Mouse (Mus musculus) C2C12 (cell line): ENCODE measurements around the gene Lin37. TPM values are rescaled to one million over a fixed set of nuclear protein-coding genes. Genes with fewer than 3 reads are reported as not detected.

Experiments used
- H3K27me3 ChIP-seq: one replicate; pipeline ENCODE4 v1.6.1; 2011; ENCODE audit not compliant: control insufficient read depth, insufficient read depth, insufficient read length
- H3K36me3 ChIP-seq: one replicate; pipeline ENCODE4 v1.6.1; 2011; ENCODE audit not compliant: control insufficient read depth, insufficient read depth
- H3K4me3 ChIP-seq: one replicate; pipeline ENCODE4 v1.5.1; 2011; ENCODE audit warnings: mild to moderate bottlenecking, control low read depth; ENCODE audit not compliant: poor library complexity, insufficient read depth, severe bottlenecking
- H3K79me2 ChIP-seq: one replicate; pipeline ENCODE4 v1.6.1; 2011; ENCODE audit not compliant: control insufficient read depth, insufficient read depth
- H3K79me3 ChIP-seq: one replicate; pipeline ENCODE4 v1.6.1; 2011; ENCODE audit warnings: low read depth, control low read depth
- H3ac ChIP-seq: one replicate; pipeline ENCODE3; 2011; ENCODE audit warnings: low read depth; ENCODE audit not compliant: control insufficient read depth, insufficient read length
- CEBPB ChIP-seq: IDR thresholded peaks from one replicate; pipeline ENCODE4 v1.6.1; 2011; ENCODE audit warnings: low read depth, mild to moderate bottlenecking, control low read depth, moderate library complexity
- CTCF ChIP-seq: IDR thresholded peaks from one replicate; pipeline ENCODE4 v1.5.1; 2011; ENCODE audit not compliant: control insufficient read depth, insufficient read depth, insufficient read length
- FOSL1 ChIP-seq: IDR thresholded peaks from one replicate; pipeline ENCODE4 v1.8.0; 2011; ENCODE audit warnings: mild to moderate bottlenecking, low read length; ENCODE audit not compliant: poor library complexity, insufficient read depth, severe bottlenecking
- MAX ChIP-seq: IDR thresholded peaks from one replicate; pipeline ENCODE4 v1.6.1; 2011; ENCODE audit warnings: mild to moderate bottlenecking, control low read depth
- MYOD1 ChIP-seq: IDR thresholded peaks from one replicate; pipeline ENCODE4 v1.6.1; 2011; ENCODE audit warnings: low read depth; ENCODE audit not compliant: control insufficient read depth, insufficient read length
- MYOG ChIP-seq: IDR thresholded peaks from one replicate; pipeline ENCODE4 v1.6.1; 2011; ENCODE audit not compliant: control insufficient read depth, insufficient read length; ENCODE audit errors: extremely low read depth
- USF1 ChIP-seq: IDR thresholded peaks from one replicate; pipeline ENCODE4 v1.6.1; 2011; ENCODE audit warnings: low read depth, mild to moderate bottlenecking, control low read depth, moderate library complexity
- polyA plus RNA-seq: library from polyadenylated mRNA; unstranded; fragments of >200 nt; fragmentation: generic; extraction: Trizol; gene quantifications from one replicate; pipeline ENCODE4 v1.2.1, GENCODE M21; 2012; ENCODE audit warnings: missing spikeins

The Lin37 gene
- polyA plus RNA-seq, 1 experiment = 38.4 TPM

GRCm38 (mm10) chr7:30566033-30566432 is 6.4 kb upstream of the Lin37 start:
- Histone ChIP-seq H3K79me3 (peaks cover 2% of the 10 kb centered on the region), H3K27me3 (no peaks in the 10 kb centered on the region), H3ac (no peak overlapping the region), H3K4me3 (no peak overlapping the region), H3K36me3 (peaks cover 14% of the 10 kb centered on the region), H3K79me2 (peaks cover 28% of the 10 kb centered on the region)
- TF ChIP-seq USF1 = no peak
- TF ChIP-seq MAX = no peak
- no peak for TF ChIP-seq MYOD1
- TF ChIP-seq FOSL1 = no peak
- no peak for TF ChIP-seq CEBPB
- no peak for TF ChIP-seq CTCF
- no peak for TF ChIP-seq MYOG

- Histone ChIP-seq H3ac (no peak within 1 kb of the TSS), H3K79me3 (peaks cover 2% of the 10 kb centered on the region), H3K4me3 (no peak within 1 kb of the TSS), H3K36me3 (peaks cover 14% of the 10 kb centered on the region), H3K79me2 (peaks cover 28% of the 10 kb centered on the region), H3K27me3 (no peaks in the 10 kb centered on the region)
- TF ChIP-seq MYOD1 (no peak), USF1 (no peak), FOSL1 (no peak), MYOG (no peak), CEBPB (no peak), CTCF (no peak), MAX (no peak)
These were observed 5.4 kb upstream of the Lin37 start, which contains the start of gene Igflr1 for GRCm38 (mm10) chr7:30564970-30565571. Gene Igflr1 (plus strand): TSS chr7:30565427.

- Histone ChIP-seq H3ac (peak overlapping the region; percentile 28), H3K36me3 (peaks cover 6% of the 10 kb centered on the region), H3K79me2 (peaks cover 32% of the 10 kb centered on the region), H3K4me3 (peak overlapping the region; percentile 90), H3K79me3 (peaks cover 2% of the 10 kb centered on the region), H3K27me3 (no peaks in the 10 kb centered on the region)
- TF ChIP-seq USF1 (peak; percentile 73), MYOG (no peak)
These were observed 4.3 kb upstream of the Lin37 start for GRCm38 (mm10) chr7:30563906-30564280.

GRCm38 (mm10) chr7:30563117-30563905 is 3.7 kb upstream of the Lin37 start, which contains the start of the genes U2af1l4, Gm49396 and Psenen:
Gene U2af1l4 (plus strand): TSS chr7:30563301.
Gene Gm49396 (plus strand): TSS chr7:30563344.
Gene Psenen (minus strand): TSS chr7:30563627.
- TF ChIP-seq FOSL1 (no peak), USF1 (no peak), MAX (peak; percentile 68), MYOG (no peak)
- H3ac ChIP-seq = peak within 1 kb of the TSS; percentile 71
- H3K79me2 ChIP-seq = peaks cover 38% of the 10 kb centered on the region
- H3K27me3 ChIP-seq = no peaks in the 10 kb centered on the region
- peaks cover 6% of the 10 kb centered on the region for H3K36me3 ChIP-seq
- H3K79me3 ChIP-seq = peaks cover 4% of the 10 kb centered on the region
- peak within 1 kb of the TSS; percentile 90 for H3K4me3 ChIP-seq

- no peaks in the 10 kb centered on the region for H3K27me3 ChIP-seq
- H3K79me2 ChIP-seq = peaks cover 45% of the 10 kb centered on the region
- H3K4me3 ChIP-seq = peak overlapping the region; percentile 90
- H3K36me3 ChIP-seq = peaks cover 6% of the 10 kb centered on the region
- peak overlapping the region; percentile 71 for H3ac ChIP-seq
- TF ChIP-seq CTCF = no peak
- no peak for TF ChIP-seq MYOG
- TF ChIP-seq MAX = no peak
- no peak for TF ChIP-seq FOSL1
- no peak for TF ChIP-seq MYOD1
- no peak for TF ChIP-seq USF1
- no peak for TF ChIP-seq CEBPB
- peaks cover 7% of the 10 kb centered on the region for H3K79me3 ChIP-seq
These were observed 3.0 kb upstream of the Lin37 start for GRCm38 (mm10) chr7:30562526-30563116.
